Mouse (Mus musculus) stomach, embryonic 15.5 days (tissue): Measurements from ENCODE around the gene Smarcd1. TPM values are rescaled to one million over a fixed set of nuclear protein-coding genes. Genes with fewer than 3 reads are reported as not detected.
"Not testable (repeated sequence)": the region's sequence is repeated elsewhere in the genome, so short reads cannot be mapped to it uniquely, and the experiment has no call there.

Source experiments
- ATAC-seq: fragments of 200-750 bp; cut with Nextera tagmentation; 2 replicates; pipeline ENCODE4 v1.8.0; 2017; ENCODE audit warnings: low read depth, moderate number of reproducible peaks, moderate TSS enrichment; ENCODE audit not compliant: insufficient read depth, low FRiP score
- H3K27ac ChIP-seq: fragments of 300-500 bp; sonication (generic); 2 replicates; pipeline ENCODE4 v1.5.1; 2015; ENCODE audit warnings: mild to moderate bottlenecking, inconsistent platforms
- H3K27me3 ChIP-seq: fragments of 300-500 bp; sonication (generic); replicated peaks from 2 replicates; pipeline ENCODE4 v1.6.1; 2015; ENCODE audit warnings: inconsistent platforms
- H3K36me3 ChIP-seq: fragments of 300-500 bp; sonication (generic); 2 replicates; pipeline ENCODE4 v1.6.1; 2015; ENCODE audit warnings: inconsistent platforms
- H3K4me1 ChIP-seq: fragments of 300-500 bp; sonication (generic); 2 replicates; pipeline ENCODE4 v1.6.1; 2015; ENCODE audit warnings: inconsistent platforms
- H3K4me2 ChIP-seq: fragments of 300-500 bp; sonication (generic); 2 replicates; pipeline ENCODE4 v1.6.1; 2015; ENCODE audit warnings: mild to moderate bottlenecking, inconsistent platforms
- H3K4me3 ChIP-seq: fragments of 300-500 bp; sonication (generic); replicated peaks from 2 replicates; pipeline ENCODE4 v1.5.1; 2015; ENCODE audit warnings: inconsistent platforms
- H3K9ac ChIP-seq: fragments of 300-500 bp; sonication (generic); 2 replicates; pipeline ENCODE4 v1.6.1; 2015; ENCODE audit warnings: inconsistent platforms
- H3K9me3 ChIP-seq: fragments of 300-500 bp; sonication (generic); 2 replicates; pipeline ENCODE4 v1.6.1; 2016; ENCODE audit warnings: inconsistent platforms
- WGBS: fragments of 180-500 bp; shearing (Covaris S2); methylation state at CpG from one replicate; pipeline ENCODE4 v1.1.7; 2015; 5-methylcytosine and 5-hydroxymethylcytosine counted together
- polyA plus RNA-seq: library from polyadenylated mRNA; unstranded; fragments of >200 nt; fragmentation: Nextera tagmentation; extraction: Ambion mirVana; gene quantifications from 2 replicates; pipeline ENCODE4 v1.2.1, GENCODE M21; 2015

Gene Smarcd1
- polyA plus RNA-seq, 1 experiment from 2014 or later: 24.1 TPM

DNA sequence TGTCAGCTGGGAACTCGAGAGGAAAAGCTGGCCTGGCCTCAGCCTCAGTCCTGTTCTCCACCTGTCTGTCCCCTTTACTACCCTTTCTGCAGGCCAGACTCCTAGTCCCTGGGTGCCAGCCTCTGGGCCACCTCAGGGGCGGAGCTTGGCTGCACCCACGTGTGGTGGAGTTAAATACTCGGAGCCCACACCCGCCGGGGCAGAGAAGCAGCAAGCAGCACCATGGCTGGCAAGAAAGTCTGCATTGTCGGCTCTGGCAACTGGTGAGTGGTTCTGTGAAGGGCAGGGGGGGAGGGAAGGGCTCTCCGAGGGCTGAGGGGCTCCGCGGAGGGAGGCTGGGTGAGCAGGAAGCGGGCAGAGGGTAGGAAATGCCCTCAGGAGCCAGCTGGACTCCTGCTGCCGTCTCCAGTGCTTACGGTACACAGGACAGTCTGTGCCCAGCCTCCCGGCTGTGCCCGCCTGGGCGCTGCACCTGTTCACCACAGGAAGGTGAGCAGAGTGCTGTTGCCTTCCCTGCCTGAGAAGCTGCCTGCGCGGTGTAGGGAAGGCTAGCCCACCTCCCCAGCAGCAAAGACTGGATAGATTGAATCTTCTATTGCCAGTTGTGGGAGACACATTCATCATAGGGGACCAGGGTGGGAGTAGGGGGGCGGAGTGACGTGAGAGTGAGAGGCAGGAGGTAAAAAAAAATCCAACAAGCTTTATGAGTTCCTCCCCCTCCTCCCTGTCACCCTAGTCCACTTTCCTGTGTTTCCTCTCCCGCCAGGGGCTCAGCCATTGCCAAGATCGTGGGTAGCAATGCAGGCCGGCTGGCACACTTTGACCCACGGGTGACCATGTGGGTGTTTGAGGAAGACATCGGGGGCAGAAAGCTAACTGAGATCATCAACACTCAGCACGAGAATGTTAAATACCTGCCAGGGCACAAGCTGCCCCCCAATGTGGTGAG is 15.7 kb downstream of the Smarcd1 start, which contains the start of gene Gpd1:
Gpd1 (plus strand) TSS at position 130 of the 949 bp plus-strand sequence.
- H3K36me3 ChIP-seq: peaks cover 17% of the 10 kb centered on the region
- H3K27ac ChIP-seq: no peak within 1 kb of the TSS
- no peaks in the 10 kb centered on the region for H3K27me3 ChIP-seq
- H3K4me2 ChIP-seq: 0 out of 2 replicates have a peak within 1 kb of the TSS, but pooled peaks have one; percentile 5
- no peaks in the 10 kb centered on the region for H3K9me3 ChIP-seq
- no peak for ATAC-seq
- no peak within 1 kb of the TSS for H3K9ac ChIP-seq
- 61% methylated on average over 26 of the region's 26 CpGs for WGBS
- H3K4me1 ChIP-seq: peaks cover 9% of the 10 kb centered on the region
- no peak within 1 kb of the TSS for H3K4me3 ChIP-seq

DNA sequence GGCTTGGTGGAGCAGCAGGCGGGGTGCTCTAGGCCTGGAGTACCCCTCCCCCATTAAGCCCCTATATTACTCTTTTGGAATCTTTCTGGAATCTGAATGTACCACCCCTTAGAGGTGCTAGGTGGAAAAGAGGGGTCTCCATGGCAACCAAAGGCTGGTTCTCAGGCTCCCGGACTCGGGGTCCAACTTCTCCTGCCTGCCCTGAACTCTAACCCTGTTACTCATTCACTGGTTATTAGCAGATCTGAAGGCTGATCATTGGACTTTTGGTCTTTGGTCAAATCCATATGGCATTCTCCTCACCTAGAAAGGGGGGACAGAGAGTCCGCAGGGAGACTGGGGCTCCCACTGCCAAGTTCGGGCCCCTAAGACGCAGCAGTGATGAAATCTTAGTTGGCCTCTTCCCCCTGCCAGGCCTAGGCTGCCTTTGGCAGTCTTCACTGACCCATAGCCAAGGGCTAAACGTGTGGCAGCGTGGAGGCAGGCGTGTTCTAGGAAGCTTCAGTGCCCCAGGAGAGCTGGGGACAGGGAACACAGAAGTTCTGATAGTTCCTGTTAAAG is 16.6 kb downstream of the Smarcd1 start:
- no peak for ATAC-seq
- WGBS: 85% methylated on average over 9 of the region's 9 CpGs
- H3K27ac ChIP-seq: no peak overlapping the region
- H3K36me3 ChIP-seq: peaks cover 8% of the 10 kb centered on the region
- no peak overlapping the region for H3K4me2 ChIP-seq
- no peak overlapping the region for H3K9ac ChIP-seq
- H3K4me3 ChIP-seq: no peak overlapping the region
- no peaks in the 10 kb centered on the region for H3K9me3 ChIP-seq
- no peaks in the 10 kb centered on the region for H3K27me3 ChIP-seq
- H3K4me1 ChIP-seq: peaks cover 15% of the 10 kb centered on the region

DNA sequence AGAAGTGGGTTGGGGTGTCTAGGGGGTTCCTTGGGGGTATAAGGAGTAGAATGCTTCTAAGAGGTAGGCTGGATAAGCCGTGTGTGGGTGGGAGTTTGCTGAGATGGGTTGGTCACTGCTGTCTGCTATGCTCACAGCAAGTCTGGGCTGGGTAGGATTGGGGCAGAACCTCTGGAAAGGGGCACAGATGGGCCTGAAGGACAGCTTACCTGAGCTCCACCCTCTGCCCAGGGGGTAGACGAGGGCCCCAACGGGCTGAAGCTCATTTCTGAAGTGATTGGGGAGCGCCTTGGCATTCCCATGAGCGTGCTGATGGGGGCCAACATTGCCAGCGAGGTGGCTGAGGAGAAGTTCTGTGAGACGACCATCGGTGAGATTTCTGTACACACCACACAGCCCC is 17.9 kb downstream of the Smarcd1 start:
- Histone ChIP-seq H3K9ac (no peak overlapping the region), H3K4me1 (peaks cover 28% of the 10 kb centered on the region), H3K27me3 (no peaks in the 10 kb centered on the region), H3K4me2 (no peak overlapping the region), H3K27ac (no peak overlapping the region), H3K36me3 (no peaks in the 10 kb centered on the region), H3K4me3 (no peak overlapping the region), H3K9me3 (no peaks in the 10 kb centered on the region)
- ATAC-seq: no peak
- WGBS: 76% methylated on average over 8 of the region's 8 CpGs

DNA sequence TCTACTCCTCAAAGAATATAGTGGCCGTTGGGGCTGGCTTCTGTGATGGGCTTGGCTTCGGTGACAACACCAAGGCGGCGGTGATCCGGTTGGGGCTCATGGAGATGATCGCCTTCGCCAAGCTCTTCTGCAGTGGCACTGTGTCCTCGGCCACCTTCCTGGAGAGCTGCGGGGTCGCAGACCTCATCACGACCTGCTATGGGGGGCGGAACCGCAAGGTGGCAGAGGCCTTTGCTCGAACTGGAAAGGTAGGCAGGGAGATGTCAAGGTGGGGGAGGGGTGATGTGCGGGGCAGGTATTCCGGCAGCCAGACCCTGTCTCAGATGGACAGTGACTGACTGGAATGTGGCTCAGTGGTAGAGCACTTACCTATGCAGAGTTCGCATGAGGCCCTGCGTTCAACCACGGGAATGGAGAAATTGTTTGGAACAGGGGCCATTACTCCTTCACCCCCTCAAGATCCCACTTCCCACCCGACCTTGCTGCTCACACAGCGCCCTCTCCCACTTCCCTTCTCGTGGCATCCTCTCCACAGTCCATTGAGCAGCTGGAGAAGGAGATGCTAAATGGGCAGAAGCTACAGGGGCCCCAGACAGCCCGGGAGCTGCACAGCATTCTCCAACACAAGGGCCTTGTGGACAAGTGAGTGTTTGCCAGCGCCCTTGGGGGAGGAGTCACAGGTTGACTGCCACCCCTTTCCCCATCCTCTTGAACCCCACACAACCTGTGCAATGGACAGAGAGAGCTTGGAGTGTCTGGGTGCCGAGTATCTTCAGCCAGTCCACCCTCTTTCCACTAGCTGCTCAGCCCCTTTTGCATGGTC is 20.2 kb downstream of the Smarcd1 start:
- no peak for ATAC-seq
- Histone ChIP-seq H3K4me1 (peaks cover 28% of the 10 kb centered on the region), H3K27me3 (no peaks in the 10 kb centered on the region), H3K4me3 (no peak overlapping the region), H3K27ac (no peak overlapping the region), H3K4me2 (no peak overlapping the region), H3K36me3 (no peaks in the 10 kb centered on the region), H3K9me3 (no peaks in the 10 kb centered on the region), H3K9ac (no peak overlapping the region)
- 77% methylated on average over 25 of the region's 25 CpGs for WGBS

GRCm38 (mm10) chr15:99723120-99723514 is 21.2 kb downstream of the Smarcd1 start:
- H3K4me2 ChIP-seq: no peak overlapping the region; the same call in 1 of the 2 replicates
- H3K4me3 ChIP-seq: no peak overlapping the region
- no peak overlapping the region for H3K9ac ChIP-seq
- no peaks in the 10 kb centered on the region for H3K9me3 ChIP-seq
- H3K27me3 ChIP-seq: no peaks in the 10 kb centered on the region
- WGBS: 72% methylated on average over 10 of the region's 10 CpGs
- ATAC-seq: no peak
- H3K27ac ChIP-seq: peak overlapping the region; percentile 84
- peaks cover 6% of the 10 kb centered on the region for H3K36me3 ChIP-seq
- peaks cover 28% of the 10 kb centered on the region for H3K4me1 ChIP-seq

GRCm38 (mm10) chr15:99723515-99724291 is 21.8 kb downstream of the Smarcd1 start:
- Histone ChIP-seq H3K4me3 (no peak overlapping the region), H3K4me2 (peak overlapping the region; percentile 73), H3K27ac (peak overlapping the region; percentile 84), H3K36me3 (peaks cover 12% of the 10 kb centered on the region), H3K27me3 (no peaks in the 10 kb centered on the region), H3K9me3 (no peaks in the 10 kb centered on the region), H3K4me1 (peaks cover 28% of the 10 kb centered on the region), H3K9ac (no peak overlapping the region)
- ATAC-seq: 0 out of 2 replicates have a peak, but pooled peaks have one; percentile 11
- 27% methylated on average over 11 of the region's 11 CpGs for WGBS

- Histone ChIP-seq H3K9ac (0 out of 2 replicates have a peak overlapping the region, but pooled peaks have one; percentile 4), H3K4me2 (peak overlapping the region; percentile 73), H3K36me3 (peaks cover 15% of the 10 kb centered on the region), H3K9me3 (no peaks in the 10 kb centered on the region), H3K4me1 (peaks cover 28% of the 10 kb centered on the region), H3K27ac (peak overlapping the region; percentile 84), H3K27me3 (no peaks in the 10 kb centered on the region), H3K4me3 (peak overlapping the region; percentile 81)
- WGBS: 10% methylated on average over 16 of the region's 16 CpGs
- ATAC-seq: peak; percentile 24; the same call in 1 of the 2 replicates
Observed at GRCm38 (mm10) chr15:99724292-99725021, 22.5 kb downstream of the Smarcd1 start.

DNA sequence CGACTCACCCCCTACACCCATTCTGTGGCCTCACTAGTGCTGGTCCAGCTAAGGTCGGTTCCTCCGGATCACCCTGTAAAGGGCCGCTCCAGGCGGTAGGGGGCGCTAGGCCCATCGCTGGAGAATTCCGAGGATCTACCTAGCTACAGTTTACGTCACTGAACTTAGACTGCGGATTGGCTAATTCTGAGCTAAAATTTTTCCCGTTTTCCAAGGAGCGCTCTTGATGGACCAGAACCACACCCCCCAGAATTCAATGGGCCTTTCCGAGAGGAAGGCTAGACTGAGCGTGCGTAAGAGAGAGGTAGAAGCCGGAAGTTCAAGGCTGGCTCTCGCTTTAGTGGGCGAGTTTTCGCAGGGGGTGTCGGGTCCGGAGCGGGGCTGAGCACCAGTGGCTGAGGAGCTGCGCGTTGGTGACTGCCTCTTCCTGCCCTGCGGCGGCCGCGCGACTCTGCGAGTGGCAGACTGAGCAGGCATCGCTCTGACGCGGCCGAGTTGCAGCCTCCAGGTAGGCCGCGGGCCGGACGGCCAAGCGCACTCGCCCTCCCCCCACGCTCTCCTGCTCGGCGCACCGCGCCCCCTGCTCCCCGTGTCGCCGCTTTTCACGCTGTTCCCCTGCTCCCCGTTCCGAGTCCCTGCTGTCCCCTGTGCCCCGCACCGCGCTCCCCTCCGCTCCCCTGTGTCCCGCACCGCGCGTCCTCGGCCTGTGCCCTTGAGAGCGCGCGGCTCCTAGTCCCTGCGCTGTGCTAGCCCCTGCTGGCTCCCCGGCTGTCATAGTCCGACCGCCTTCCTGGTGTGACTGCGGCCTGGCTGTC is 23.6 kb downstream of the Smarcd1 start, which contains the start of gene Cox14:
Cox14 (plus strand) TSS at position 278 of the 815 bp plus-strand sequence.
- ATAC-seq: peak; percentile 92
- under 1% methylated on average over 66 of the region's 68 CpGs for WGBS
- peak within 1 kb of the TSS; percentile 81 for H3K4me3 ChIP-seq

GRCm38 (mm10) chr15:99726549-99726948 is 24.6 kb downstream of the Smarcd1 start:
- H3K4me1 ChIP-seq: peaks cover 28% of the 10 kb centered on the region
- WGBS: 70% methylated on average over 2 of the region's 2 CpGs
- no peaks in the 10 kb centered on the region for H3K9me3 ChIP-seq
- peak overlapping the region; percentile 76 for H3K4me2 ChIP-seq
- H3K27me3 ChIP-seq: no peaks in the 10 kb centered on the region
- H3K4me3 ChIP-seq: peak overlapping the region; percentile 81
- no peak overlapping the region for H3K27ac ChIP-seq
- H3K9ac ChIP-seq: peak overlapping the region; percentile 81
- no peak for ATAC-seq
- H3K36me3 ChIP-seq: peaks cover 19% of the 10 kb centered on the region

More for the DNA sequence above, 23.6 kb downstream of the Smarcd1 start, which contains the start of gene Cox14:
- peaks cover 15% of the 10 kb centered on the region for H3K36me3 ChIP-seq
- peak within 1 kb of the TSS; percentile 81 for H3K9ac ChIP-seq
- H3K9me3 ChIP-seq: no peaks in the 10 kb centered on the region
- H3K4me2 ChIP-seq: peak within 1 kb of the TSS; percentile 76
- H3K27me3 ChIP-seq: no peaks in the 10 kb centered on the region
- H3K27ac ChIP-seq: peak within 1 kb of the TSS; percentile 86
- H3K4me1 ChIP-seq: peaks cover 28% of the 10 kb centered on the region

GRCm38 (mm10) chr15:99727039-99727438 is 25.1 kb downstream of the Smarcd1 start:
- H3K9ac ChIP-seq, ATAC-seq, H3K4me3 ChIP-seq, H3K9me3 ChIP-seq, H3K27me3 ChIP-seq, H3K27ac ChIP-seq, H3K4me2 ChIP-seq: not testable (repeated sequence)
- Histone ChIP-seq H3K4me1 (peaks cover 28% of the 10 kb centered on the region), H3K36me3 (peaks cover 19% of the 10 kb centered on the region)
- 92% methylated on average over 5 of the region's 5 CpGs for WGBS
